9 mouse cellular contexts compared by ENCODE assay signal in the genomic region with DNA sequence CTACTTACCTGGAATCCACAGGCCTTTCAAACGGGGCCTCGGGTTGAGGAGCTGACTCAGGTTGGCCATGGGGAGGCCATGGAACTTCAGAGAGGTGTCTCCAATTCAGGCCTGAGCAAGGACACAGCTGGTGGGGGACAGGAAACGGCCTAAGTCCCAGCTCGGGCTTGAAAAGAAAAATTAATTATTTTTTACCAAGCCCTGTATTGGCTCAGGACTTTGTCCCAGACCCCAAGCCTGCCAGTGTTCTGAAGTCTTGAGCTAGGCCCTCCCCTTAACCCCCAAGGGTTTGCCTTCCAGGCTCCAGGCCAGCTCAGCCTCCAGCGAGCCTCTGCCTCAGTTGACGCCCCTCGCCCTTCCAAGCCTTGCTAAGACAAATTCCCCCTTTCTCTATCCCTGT. TPM values are rescaled to one million over a fixed set of nuclear protein-coding genes. Genes with fewer than 3 reads are reported as not detected.
DNase-seq lines count a peak whose midpoint lies in the region; ATAC-seq and TF ChIP-seq lines count a peak whose summit lies in the region.
"Had no signal": no experiment of that assay in that cellular context is flagged by ENCODE, and none has a peak within 500 bp of the region (broad histone marks: within the 10 kb centered on the region; RNA-seq: fewer than 3 reads in every experiment).

Gene Pth1r (minus strand): TSS at position 185 of the 400 bp plus-strand sequence.

- H3K9me3 ChIP-seq in liver, embryonic 11.5 days (ENCODE audit: control insufficient read depth, low read length) = no peaks in the 10 kb centered on the region
- no peaks in the 10 kb centered on the region for H3K9me3 ChIP-seq in embryonic facial prominence, embryonic 15.5 days (replicated peaks)
- no peaks in the 10 kb centered on the region for H3K9me3 ChIP-seq in hindbrain, embryonic 16.5 days (ENCODE audit: control insufficient read depth, low read length)
- no peaks in the 10 kb centered on the region for H3K9me3 ChIP-seq in limb, embryonic 14.5 days (ENCODE audit: control insufficient read depth, low read length)

- H3K36me3 ChIP-seq in liver, embryonic 11.5 days (ENCODE audit: control insufficient read depth, insufficient read depth, low read length) = no peaks in the 10 kb centered on the region
- H3K36me3 ChIP-seq in embryonic facial prominence, embryonic 15.5 days = no peaks in the 10 kb centered on the region
- H3K36me3 ChIP-seq in hindbrain, embryonic 16.5 days (ENCODE audit: control insufficient read depth, insufficient read depth, low read length) = no peaks in the 10 kb centered on the region
- H3K36me3 ChIP-seq in limb, embryonic 14.5 days (ENCODE audit: control insufficient read depth, insufficient read depth, low read length) = no peaks in the 10 kb centered on the region

- TF ChIP-seq POLR2A in limb, embryonic 14.5 days (IDR thresholded peaks at IDR 0.05; ENCODE audit: borderline replicate concordance, extremely low read depth, insufficient read depth, insufficient read length) = no peak

- H3K4me3 ChIP-seq in liver, embryonic 11.5 days (ENCODE audit: low read depth, low read length) = no peak within 1 kb of the TSS
- H3K4me3 ChIP-seq in embryonic facial prominence, embryonic 15.5 days (replicated peaks) = no peak within 1 kb of the TSS
- H3K4me3 ChIP-seq in hindbrain, embryonic 16.5 days (ENCODE audit: low read length) = no peak within 1 kb of the TSS
- no peak within 1 kb of the TSS for H3K4me3 ChIP-seq in limb, embryonic 14.5 days (replicated peaks; ENCODE audit: low read length)
- H3K4me3 ChIP-seq: layer of hippocampus, adult 2 months had no signal

- peaks cover 37% of the 10 kb centered on the region for H3K4me1 ChIP-seq in liver, embryonic 11.5 days (replicated peaks; ENCODE audit: control insufficient read depth, insufficient read depth, low read length)
- peaks cover 51% of the 10 kb centered on the region for H3K4me1 ChIP-seq in embryonic facial prominence, embryonic 15.5 days
- H3K4me1 ChIP-seq in hindbrain, embryonic 16.5 days (ENCODE audit: control insufficient read depth, insufficient read depth, low read depth, low read length) = peaks cover 3% of the 10 kb centered on the region
- peaks cover 47% of the 10 kb centered on the region for H3K4me1 ChIP-seq in limb, embryonic 14.5 days (ENCODE audit: control insufficient read depth, insufficient read depth, low read length)

- no peak for DNase-seq in liver, embryonic 11.5 days (ENCODE audit: low spot score)
- DNase-seq in liver = no peak
- no peak for DNase-seq in limb, embryonic 14.5 days (ENCODE audit: low spot score)
- DNase-seq in T-cell, adult 2 months (ENCODE audit: low spot score) = no peak

- peak within 1 kb of the TSS; percentile 71 for H3K27ac ChIP-seq in liver, embryonic 11.5 days (ENCODE audit: low read depth, low read length)
- H3K27ac ChIP-seq in embryonic facial prominence, embryonic 15.5 days (replicated peaks) = no peak within 1 kb of the TSS
- H3K27ac ChIP-seq in hindbrain, embryonic 16.5 days (ENCODE audit: low read depth, low read length) = no peak within 1 kb of the TSS
- peak within 1 kb of the TSS; percentile 38; the same call in 1 of the 2 replicates for H3K27ac ChIP-seq in limb, embryonic 14.5 days (replicated peaks; ENCODE audit: low read depth, low read length)
- H3K27ac ChIP-seq: layer of hippocampus, adult 2 months had no signal

- no peak within 1 kb of the TSS for H3K4me2 ChIP-seq in liver, embryonic 11.5 days
- H3K4me2 ChIP-seq in embryonic facial prominence, embryonic 15.5 days (replicated peaks) = no peak within 1 kb of the TSS
- no peak within 1 kb of the TSS for H3K4me2 ChIP-seq in hindbrain, embryonic 16.5 days (ENCODE audit: low read length)
- H3K4me2 ChIP-seq in limb, embryonic 14.5 days (replicated peaks; ENCODE audit: low read depth, low read length, severe bottlenecking) = 0 out of 2 replicates have a peak within 1 kb of the TSS, but pooled peaks have one; percentile 3

- no peak within 1 kb of the TSS for H3K9ac ChIP-seq in liver, embryonic 11.5 days (ENCODE audit: low read depth, low read length)
- H3K9ac ChIP-seq in embryonic facial prominence, embryonic 15.5 days = no peak within 1 kb of the TSS
- no peak within 1 kb of the TSS for H3K9ac ChIP-seq in hindbrain, embryonic 16.5 days (ENCODE audit: low read depth, low read length)
- no peak within 1 kb of the TSS for H3K9ac ChIP-seq in limb, embryonic 14.5 days (ENCODE audit: low read depth, low read length, severe bottlenecking)

- H3K27me3 ChIP-seq in liver, embryonic 11.5 days (replicated peaks; ENCODE audit: control insufficient read depth, insufficient read depth, low read length) = peaks cover 41% of the 10 kb centered on the region
- peaks cover 14% of the 10 kb centered on the region; the same call in 1 of the 2 replicates for H3K27me3 ChIP-seq in embryonic facial prominence, embryonic 15.5 days
- H3K27me3 ChIP-seq in hindbrain, embryonic 16.5 days (replicated peaks; ENCODE audit: control insufficient read depth, insufficient read depth, low read length) = peaks cover 9% of the 10 kb centered on the region
- no peaks in the 10 kb centered on the region for H3K27me3 ChIP-seq in limb, embryonic 14.5 days (ENCODE audit: control insufficient read depth, insufficient read depth, low read length)
- H3K27me3 ChIP-seq: Patski had no signal

- ATAC-seq in liver, embryonic 11.5 days (replicated peaks; ENCODE audit: low FRiP score) = no peak
- no peak for ATAC-seq in embryonic facial prominence, embryonic 15.5 days (ENCODE audit: insufficient number of reproducible peaks, low FRiP score, low TSS enrichment, low read depth)
- ATAC-seq in hindbrain, embryonic 16.5 days = no peak
- ATAC-seq in limb, embryonic 14.5 days (ENCODE audit: low FRiP score, low read depth) = no peak
- ATAC-seq in erythroblast, adult 5-6 weeks (replicated peaks; ENCODE audit: low FRiP score, poor library complexity, severe bottlenecking) = no peak
- ATAC-seq: Patski had no signal

- 69% methylated on average over 7 of the region's 7 CpGs for WGBS in liver, embryonic 11.5 days
- 48% methylated on average over 7 of the region's 7 CpGs for WGBS in embryonic facial prominence, embryonic 15.5 days
- WGBS in hindbrain, embryonic 16.5 days = 54% methylated on average over 7 of the region's 7 CpGs
- 25% methylated on average over 7 of the region's 7 CpGs for WGBS in limb, embryonic 14.5 days

RNA-seq across cellular contexts. Expression of gene Pth1r, which starts in this region (rescaled TPM):
- 11.0 and 11.7 TPM in 2 replicates for polyA plus RNA-seq in liver, embryonic 11.5 days (2014; fragmentation: Nextera tagmentation; extraction: Ambion mirVana)
- polyA plus RNA-seq in embryonic facial prominence, embryonic 15.5 days (2015; fragmentation: Nextera tagmentation; extraction: Ambion mirVana) = 133 and 145 TPM in 2 replicates
- polyA plus RNA-seq in hindbrain, embryonic 16.5 days (2015; fragmentation: Nextera tagmentation; extraction: Ambion mirVana) = 12.3 and 13.6 TPM in 2 replicates
- 149 and 203 TPM in 2 replicates for polyA plus RNA-seq in limb, embryonic 14.5 days (2012; rRNA removed)
- polyA plus RNA-seq in limb, embryonic 14.5 days (2014; fragmentation: Nextera tagmentation; extraction: Ambion mirVana) = 96.9 and 99.1 TPM in 2 replicates
- total RNA-seq in erythroblast, adult 5-6 weeks (2015; ENCODE audit: low replicate concordance) = not detected in 2 replicates
- not detected in 2 replicates for total RNA-seq in erythroblast, adult 5-6 weeks (2017; ENCODE audit: low replicate concordance)

Comparison
In these comparisons a context has a peak if more than half of its experiments do, and no peak if none do; other contexts are left out.
1. H3K27ac ChIP-seq: peak in liver, embryonic 11.5 days (single experiment) and limb, embryonic 14.5 days (single experiment); none in embryonic facial prominence, embryonic 15.5 days (single experiment) and hindbrain, embryonic 16.5 days (single experiment).